Mouse (Mus musculus): ENCODE results near the gene Tex22. TPM values are rescaled to one million over a fixed set of nuclear protein-coding genes. Genes with fewer than 3 reads are reported as not detected.
A peak's percentile ranks its signal among the peaks of the same experiment; 100 is the strongest.

The Tex22 gene
- polyA plus RNA-seq, 1 experiment, result not detected

DNA sequence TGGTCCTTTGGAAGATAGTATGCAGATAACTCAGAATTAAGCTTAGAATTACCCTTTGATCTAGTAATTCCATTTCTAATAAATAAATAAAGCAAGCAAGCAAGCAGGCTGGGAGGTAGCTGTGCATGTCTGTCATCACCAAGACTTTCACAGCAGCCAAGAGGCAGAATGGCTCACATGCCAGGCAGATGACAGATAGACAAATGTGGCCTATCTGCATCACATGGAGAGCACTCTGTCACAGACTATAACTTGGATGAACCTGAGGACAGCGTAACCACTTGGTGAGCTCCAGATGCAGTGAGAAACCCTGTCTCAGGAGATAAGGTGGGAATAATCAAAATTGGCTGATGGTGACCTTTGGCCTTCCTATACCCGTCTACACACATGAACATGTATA is 39.2 kb upstream of the Tex22 start:
- Histone ChIP-seq H3K4me3 (replicated peaks) (no peak overlapping the region), H3K36me3 (replicated peaks; ENCODE audit: low read length) (peaks cover 11% of the 10 kb centered on the region), H3K4me1 (peaks cover 46% of the 10 kb centered on the region), H3K27me3 (replicated peaks) (peaks cover 20% of the 10 kb centered on the region), H3K9me3 (no peaks in the 10 kb centered on the region)
- TF ChIP-seq GATA1 (IDR thresholded peaks at IDR 0.05; ENCODE audit: borderline replicate concordance, low read length) (no peak), FLI1 (IDR thresholded peaks at IDR 0.05; ENCODE audit: low read length) (no peak)

DNA sequence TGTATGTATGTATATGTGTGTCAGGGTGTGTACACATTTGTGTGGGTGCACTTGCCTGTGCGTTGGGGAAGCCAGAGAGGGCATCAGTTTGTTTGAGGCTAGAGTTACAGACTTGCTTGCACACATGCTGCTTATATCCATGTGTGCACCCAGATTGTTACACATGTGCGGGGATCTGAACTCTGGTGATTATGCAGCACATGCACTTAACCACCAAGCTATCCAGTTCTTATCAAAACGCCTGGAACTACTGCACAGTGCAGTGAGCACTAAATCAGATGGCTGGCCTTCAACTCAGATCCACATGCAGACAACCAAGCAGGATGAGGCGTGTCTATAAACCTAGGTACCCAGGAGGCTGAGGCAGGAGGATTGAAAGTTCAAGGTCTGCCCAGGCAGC is 37.3 kb upstream of the Tex22 start:
- H3K27me3 ChIP-seq (replicated peaks), result peaks cover 23% of the 10 kb centered on the region
- H3K4me1 ChIP-seq, result peaks cover 37% of the 10 kb centered on the region
- TF ChIP-seq GATA1 (IDR thresholded peaks at IDR 0.05; ENCODE audit: borderline replicate concordance, low read length), result no peak
- no peak for TF ChIP-seq FLI1 (IDR thresholded peaks at IDR 0.05; ENCODE audit: low read length)
- peaks cover 11% of the 10 kb centered on the region for H3K36me3 ChIP-seq (replicated peaks; ENCODE audit: low read length)
- no peaks in the 10 kb centered on the region for H3K9me3 ChIP-seq
- H3K4me3 ChIP-seq (replicated peaks), result no peak overlapping the region

DNA sequence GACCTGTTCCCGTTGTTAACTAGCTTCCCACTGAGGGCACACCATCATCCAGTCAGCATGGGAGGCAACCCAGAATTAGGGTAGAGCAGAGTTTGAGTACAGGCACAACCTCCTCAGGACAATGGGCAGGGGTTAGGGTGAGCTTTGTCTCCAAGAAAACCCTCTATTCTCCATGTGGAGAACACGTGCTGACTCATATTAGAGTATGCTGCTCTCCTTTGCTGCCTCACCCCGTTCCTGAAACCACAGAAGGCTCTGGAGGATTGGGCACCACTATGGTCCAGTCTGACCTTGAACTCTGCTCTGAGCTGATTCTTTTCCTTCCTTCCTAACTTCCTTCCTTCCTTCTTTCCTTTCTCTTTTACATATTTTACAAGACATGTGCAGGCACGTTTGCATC is 35.9 kb upstream of the Tex22 start:
- Histone ChIP-seq H3K36me3 (replicated peaks; ENCODE audit: low read length) (peaks cover 4% of the 10 kb centered on the region), H3K9me3 (no peaks in the 10 kb centered on the region), H3K4me1 (peaks cover 32% of the 10 kb centered on the region), H3K4me3 (replicated peaks) (no peak overlapping the region), H3K27me3 (replicated peaks) (peaks cover 10% of the 10 kb centered on the region)
- TF ChIP-seq FLI1 (IDR thresholded peaks at IDR 0.05; ENCODE audit: low read length), result no peak
- no peak for TF ChIP-seq GATA1 (IDR thresholded peaks at IDR 0.05; ENCODE audit: borderline replicate concordance, low read length)

DNA sequence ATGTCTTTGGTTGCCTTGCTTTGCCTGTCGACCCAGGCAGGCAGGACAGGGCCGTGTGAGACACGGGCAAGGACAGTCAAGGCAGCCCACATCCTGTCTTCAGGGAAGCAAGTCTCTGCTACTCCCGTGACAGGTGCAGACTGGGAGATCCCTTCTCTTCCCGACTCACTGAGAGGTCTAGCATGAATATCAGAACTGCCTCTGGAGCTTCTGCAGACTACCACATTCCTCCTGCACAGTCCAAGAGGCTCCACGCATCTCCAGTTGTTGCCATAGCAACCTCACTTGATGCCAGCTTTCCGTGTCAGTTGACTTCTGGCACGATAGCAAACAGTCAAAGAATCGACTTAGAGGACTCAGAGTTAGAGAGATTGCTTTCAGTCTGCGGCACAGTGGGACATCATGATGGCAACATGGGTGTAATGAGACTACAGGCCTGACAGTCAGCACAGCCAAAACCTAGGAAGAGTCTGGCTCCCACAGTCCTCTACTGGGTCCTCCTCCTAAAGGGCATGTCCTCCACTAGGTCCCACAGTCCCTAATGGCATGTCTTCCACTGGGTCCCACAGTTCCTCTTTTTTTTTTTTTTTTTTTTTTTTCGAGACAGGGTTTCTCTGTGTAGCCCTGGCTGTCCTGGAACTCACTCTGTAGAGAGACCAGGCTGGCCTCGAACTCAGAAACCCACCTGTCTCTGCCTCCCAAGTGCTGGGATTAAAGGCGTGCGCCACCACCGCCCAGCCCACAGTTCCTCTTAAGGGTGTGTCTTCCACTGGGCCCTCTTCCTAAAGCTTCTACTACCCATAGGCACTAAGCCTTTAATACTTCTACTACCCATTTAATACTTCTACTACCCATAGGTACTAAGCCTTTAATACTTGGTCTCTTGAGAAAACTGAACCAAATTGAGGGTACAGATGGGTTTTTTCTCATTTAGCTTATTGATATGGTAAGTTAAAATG is 32.5 kb upstream of the Tex22 start:
- H3K4me1 ChIP-seq, result peaks cover 55% of the 10 kb centered on the region
- no peak overlapping the region for H3K4me3 ChIP-seq (replicated peaks)
- H3K36me3 ChIP-seq (replicated peaks; ENCODE audit: low read length), result peaks cover 15% of the 10 kb centered on the region
- TF ChIP-seq GATA1 (IDR thresholded peaks at IDR 0.05; ENCODE audit: borderline replicate concordance, low read length), result no peak
- no peak for TF ChIP-seq FLI1 (IDR thresholded peaks at IDR 0.05; ENCODE audit: low read length)
- no peaks in the 10 kb centered on the region for H3K9me3 ChIP-seq
- H3K27me3 ChIP-seq (replicated peaks), result peaks cover 6% of the 10 kb centered on the region

- H3K36me3 ChIP-seq (replicated peaks; ENCODE audit: low read length), result peaks cover 23% of the 10 kb centered on the region
Observed at GRCm38 (mm10) chr12:113042543-113042942, 31.8 kb upstream of the Tex22 start.

DNA sequence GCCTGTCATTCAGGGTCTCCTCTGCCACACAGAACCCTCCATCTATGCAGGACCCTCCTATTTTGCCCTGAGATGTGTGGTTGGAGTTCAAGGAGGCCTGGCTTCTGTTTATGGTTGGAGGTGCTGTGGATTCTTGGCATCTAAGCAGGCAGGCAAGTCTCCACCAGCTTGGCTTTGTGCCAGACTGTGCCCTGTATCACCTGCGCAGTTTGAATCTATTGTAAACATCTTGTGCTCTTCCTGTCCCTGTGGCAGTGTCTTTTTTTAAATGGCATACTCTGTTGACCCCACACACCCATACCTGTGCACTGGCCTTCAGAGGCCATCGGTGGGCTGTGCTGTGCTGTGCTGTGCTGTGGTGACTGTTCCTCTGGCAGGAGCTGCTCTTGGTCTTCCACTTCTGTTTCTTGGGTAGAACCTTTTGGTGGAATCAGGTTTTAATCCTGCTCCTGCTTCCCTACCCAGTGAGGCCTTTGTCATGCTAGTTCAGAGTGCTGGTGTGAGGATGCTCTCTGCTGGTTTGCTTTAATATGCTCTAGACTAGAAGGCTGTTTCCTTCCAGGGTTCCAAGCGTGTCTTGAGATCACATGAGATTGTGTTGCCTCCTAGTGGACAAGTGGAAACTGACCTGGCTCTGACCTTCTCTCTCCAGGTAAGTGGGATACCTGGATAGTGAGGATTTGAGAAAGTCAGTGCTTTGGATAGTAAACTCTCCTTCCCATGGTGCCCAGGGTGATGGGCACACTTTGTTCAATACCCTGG is 29.2 kb upstream of the Tex22 start:
- Histone ChIP-seq H3K4me3 (replicated peaks) (no peak overlapping the region), H3K27me3 (replicated peaks) (peaks cover 11% of the 10 kb centered on the region), H3K9me3 (no peaks in the 10 kb centered on the region), H3K4me1 (peaks cover 70% of the 10 kb centered on the region), H3K36me3 (replicated peaks; ENCODE audit: low read length) (peaks cover 41% of the 10 kb centered on the region)
- TF ChIP-seq GATA1 (IDR thresholded peaks at IDR 0.05; ENCODE audit: borderline replicate concordance, low read length), result no peak
- no peak for TF ChIP-seq FLI1 (IDR thresholded peaks at IDR 0.05; ENCODE audit: low read length)

More at GRCm38 (mm10) chr12:113042543-113042942, 31.8 kb upstream of the Tex22 start:
- TF ChIP-seq FLI1 (IDR thresholded peaks at IDR 0.05; ENCODE audit: low read length), result no peak
- H3K9me3 ChIP-seq, result no peaks in the 10 kb centered on the region
- H3K4me1 ChIP-seq, result peaks cover 59% of the 10 kb centered on the region
- no peak overlapping the region for H3K4me3 ChIP-seq (replicated peaks)
- peaks cover 6% of the 10 kb centered on the region for H3K27me3 ChIP-seq (replicated peaks)

DNA sequence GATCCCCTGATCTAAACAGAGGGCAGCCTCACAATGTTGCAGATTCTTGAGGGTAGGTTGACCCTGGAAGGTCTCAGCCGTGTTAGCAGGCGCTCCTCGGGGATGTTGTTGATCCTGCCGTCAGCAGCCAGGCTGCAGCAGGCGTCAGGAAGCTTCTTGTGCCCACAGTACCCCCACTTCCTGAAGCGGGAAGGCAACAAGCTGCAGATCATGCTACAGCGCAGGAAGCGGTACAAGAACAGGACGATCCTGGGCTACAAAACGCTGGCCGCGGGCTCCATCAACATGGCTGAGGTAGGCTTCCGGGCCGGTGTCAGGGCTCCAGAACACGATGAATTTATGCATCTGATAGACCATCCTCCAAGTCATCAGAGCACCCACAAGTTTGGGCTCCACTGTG is 27.4 kb upstream of the Tex22 start:
- Histone ChIP-seq H3K9me3 (no peaks in the 10 kb centered on the region), H3K36me3 (replicated peaks; ENCODE audit: low read length) (peaks cover 59% of the 10 kb centered on the region), H3K27me3 (replicated peaks) (peaks cover 10% of the 10 kb centered on the region), H3K4me1 (peaks cover 73% of the 10 kb centered on the region), H3K4me3 (replicated peaks) (peak overlapping the region; percentile 60)
- TF ChIP-seq FLI1 (IDR thresholded peaks at IDR 0.05; ENCODE audit: low read length) (no peak), GATA1 (IDR thresholded peaks at IDR 0.05; ENCODE audit: borderline replicate concordance, low read length) (no peak)

- Histone ChIP-seq H3K4me3 (replicated peaks) (no peak overlapping the region), H3K36me3 (replicated peaks; ENCODE audit: low read length) (peaks cover 69% of the 10 kb centered on the region), H3K4me1 (peaks cover 70% of the 10 kb centered on the region), H3K27me3 (replicated peaks) (peaks cover 10% of the 10 kb centered on the region), H3K9me3 (no peaks in the 10 kb centered on the region)
- no peak for TF ChIP-seq GATA1 (IDR thresholded peaks at IDR 0.05; ENCODE audit: borderline replicate concordance, low read length)
- TF ChIP-seq FLI1 (IDR thresholded peaks at IDR 0.05; ENCODE audit: low read length), result no peak
Observed at GRCm38 (mm10) chr12:113048103-113048502, 26.2 kb upstream of the Tex22 start.

DNA sequence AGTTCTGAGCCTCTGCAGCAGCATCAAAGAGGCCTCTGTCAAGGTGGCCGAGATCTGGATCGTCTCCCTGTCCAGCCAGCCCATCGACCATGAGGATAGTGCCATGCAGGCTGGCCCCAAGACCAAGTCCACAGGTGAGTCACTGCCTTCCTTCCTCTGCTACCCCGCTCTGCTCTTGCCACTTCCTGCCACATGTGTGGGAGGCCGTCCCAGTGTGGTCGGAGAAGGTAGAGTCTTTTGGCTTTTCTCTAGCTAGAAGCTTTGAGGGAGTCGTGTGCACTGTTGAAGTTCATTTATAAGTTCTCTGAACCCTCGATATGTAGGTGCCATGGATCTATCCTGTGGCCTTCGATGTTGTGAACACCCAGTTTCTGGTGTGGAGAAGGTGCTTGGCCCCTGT is 24.5 kb upstream of the Tex22 start:
- peaks cover 10% of the 10 kb centered on the region for H3K27me3 ChIP-seq (replicated peaks)
- H3K4me1 ChIP-seq, result peaks cover 62% of the 10 kb centered on the region

GRCm38 (mm10) chr12:113050671-113051070 is 23.6 kb upstream of the Tex22 start:
- peaks cover 56% of the 10 kb centered on the region for H3K4me1 ChIP-seq
- H3K4me3 ChIP-seq (replicated peaks), result no peak overlapping the region
- H3K27me3 ChIP-seq (replicated peaks), result peaks cover 10% of the 10 kb centered on the region
- H3K9me3 ChIP-seq, result no peaks in the 10 kb centered on the region
- TF ChIP-seq FLI1 (IDR thresholded peaks at IDR 0.05; ENCODE audit: low read length), result no peak
- no peak for TF ChIP-seq GATA1 (IDR thresholded peaks at IDR 0.05; ENCODE audit: borderline replicate concordance, low read length)
- H3K36me3 ChIP-seq (replicated peaks; ENCODE audit: low read length), result peaks cover 80% of the 10 kb centered on the region

More for the DNA sequence above, 24.5 kb upstream of the Tex22 start:
- no peak for TF ChIP-seq GATA1 (IDR thresholded peaks at IDR 0.05; ENCODE audit: borderline replicate concordance, low read length)
- no peak for TF ChIP-seq FLI1 (IDR thresholded peaks at IDR 0.05; ENCODE audit: low read length)
- Histone ChIP-seq H3K4me3 (replicated peaks) (no peak overlapping the region), H3K9me3 (no peaks in the 10 kb centered on the region), H3K36me3 (replicated peaks; ENCODE audit: low read length) (peaks cover 79% of the 10 kb centered on the region)
